Mouse (Mus musculus) hindbrain, postnatal 0 days (tissue): ENCODE measurements around the gene Acbd5. TPM values are rescaled to one million over a fixed set of nuclear protein-coding genes. Genes with fewer than 3 reads are reported as not detected.

ENCODE experiments used
- ATAC-seq: fragments of 200-750 bp; cut with Nextera tagmentation; 2 replicates; pipeline ENCODE4 v1.8.0; 2017; ENCODE audit warnings: mild to moderate bottlenecking, moderate TSS enrichment, moderate library complexity
- DNase-seq: peaks from one replicate; pipeline ENCODE4 v3.0.0-alpha.2; 2015; ENCODE audit warnings: low spot score
- H3K27ac ChIP-seq: fragments of 300-500 bp; sonication (generic); 2 replicates; pipeline ENCODE4 v1.5.1; 2014; ENCODE audit warnings: mild to moderate bottlenecking
- H3K27me3 ChIP-seq: fragments of 300-500 bp; sonication (generic); 2 replicates; pipeline ENCODE4 v1.6.1; 2014; ENCODE audit warnings: low read length, mixed read lengths; ENCODE audit not compliant: insufficient read depth
- H3K36me3 ChIP-seq: fragments of 300-500 bp; sonication (generic); 2 replicates; pipeline ENCODE4 v1.6.1; 2014; ENCODE audit warnings: low read length, mixed read lengths; ENCODE audit not compliant: insufficient read depth
- H3K4me1 ChIP-seq: fragments of 300-500 bp; sonication (generic); 2 replicates; pipeline ENCODE4 v1.6.1; 2014; ENCODE audit warnings: antibody characterized with exemption, low read length, mixed read lengths; ENCODE audit not compliant: insufficient read depth
- H3K4me2 ChIP-seq: fragments of 300-500 bp; sonication (generic); 2 replicates; pipeline ENCODE4 v1.6.1; 2014; ENCODE audit warnings: low read depth, mild to moderate bottlenecking, low read length, moderate library complexity, mixed read lengths
- H3K4me3 ChIP-seq: fragments of 300-500 bp; sonication (generic); 2 replicates; pipeline ENCODE4 v1.5.1; 2014; ENCODE audit warnings: low read length
- H3K9ac ChIP-seq: fragments of 300-500 bp; sonication (generic); replicated peaks from 2 replicates; pipeline ENCODE4 v1.6.1; 2014; ENCODE audit warnings: mild to moderate bottlenecking, low read length, moderate library complexity, mixed read lengths
- H3K9me3 ChIP-seq: fragments of 300-500 bp; sonication (generic); 2 replicates; pipeline ENCODE4 v1.6.1; 2016; ENCODE audit warnings: low read length, mixed read lengths
- CTCF ChIP-seq: IDR thresholded peaks from 2 replicates; pipeline ENCODE4 v1.5.1; 2016; ENCODE audit warnings: antibody characterized with exemption, control low read depth, low read depth
- WGBS: fragments of 180-500 bp; shearing (Covaris S2); extraction: QIAGEN DNeasy Blood & Tissue Kit; methylation state at CpG from one replicate; pipeline ENCODE4 v1.1.7; 2014; 5-methylcytosine and 5-hydroxymethylcytosine counted together
- polyA plus RNA-seq: library from polyadenylated mRNA; unstranded; fragments of >200 nt; fragmentation: Nextera tagmentation; extraction: Ambion mirVana; gene quantifications from 2 replicates; pipeline ENCODE4 v1.2.1, GENCODE M21; 2015
- total RNA-seq: library from RNA; depleted of rRNA; stranded (reverse); fragments of >200 nt; gene quantifications from 2 replicates; pipeline ENCODE4 v1.2.3, GENCODE M21; 2014; rRNA removed

Acbd5 gene
- total RNA-seq, result 29.7 and 30.1 TPM in 2 replicates
- polyA plus RNA-seq, result 60.9 and 66.0 TPM in 2 replicates

GRCm38 (mm10) chr2:23067552-23068369 is at the start of gene Acbd5:
TSS of gene Acbd5 (plus strand) at chr2:23068167.
- Histone ChIP-seq H3K4me1 (no peaks in the 10 kb centered on the region), H3K9me3 (no peaks in the 10 kb centered on the region), H3K9ac (peak within 1 kb of the TSS; percentile 75), H3K36me3 (no peaks in the 10 kb centered on the region), H3K4me3 (peak within 1 kb of the TSS; percentile 54), H3K27me3 (no peaks in the 10 kb centered on the region), H3K4me2 (peak within 1 kb of the TSS; percentile 90), H3K27ac (peak within 1 kb of the TSS; percentile 96)
- peak; percentile 7; the same call in 1 of the 2 replicates for TF ChIP-seq CTCF
- ATAC-seq (peak; percentile 96), DNase-seq (peak; percentile 98)
- 2% methylated on average over 34 of the region's 34 CpGs for WGBS

GRCm38 (mm10) chr2:23019170-23019569 is 48.8 kb upstream of the Acbd5 start:
- DNase-seq, result no peak
- TF ChIP-seq CTCF, result no peak
- no peaks in the 10 kb centered on the region for H3K27me3 ChIP-seq
- no peaks in the 10 kb centered on the region for H3K4me1 ChIP-seq
- no peaks in the 10 kb centered on the region for H3K9me3 ChIP-seq
- H3K36me3 ChIP-seq, result no peaks in the 10 kb centered on the region
- ATAC-seq, result no peak
- no peak overlapping the region for H3K4me2 ChIP-seq
- H3K9ac ChIP-seq, result no peak overlapping the region
- no peak overlapping the region for H3K27ac ChIP-seq
- no peak overlapping the region for H3K4me3 ChIP-seq
- WGBS, result 98% methylated on average over 2 of the region's 2 CpGs

DNA sequence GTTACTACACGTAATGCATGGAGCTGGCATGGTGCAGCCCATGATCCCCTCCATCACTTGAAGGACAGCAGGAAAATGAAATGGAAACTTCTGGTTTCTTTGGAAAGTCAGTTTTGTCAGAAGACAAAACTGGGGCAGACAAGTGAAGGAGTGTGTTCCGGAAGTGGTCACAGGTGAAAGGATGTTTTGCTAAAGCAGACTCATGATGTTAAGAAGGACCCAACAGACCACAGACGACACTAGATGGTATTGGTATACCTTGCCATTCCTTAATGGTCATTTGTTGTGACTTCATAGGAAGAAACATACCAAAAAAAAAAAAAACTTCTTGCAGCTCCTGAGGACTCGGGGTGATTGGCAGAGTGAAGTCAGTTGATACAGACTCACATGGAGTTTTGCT is 46.6 kb upstream of the Acbd5 start:
- TF ChIP-seq CTCF, result no peak
- H3K27me3 ChIP-seq, result no peaks in the 10 kb centered on the region
- ATAC-seq (no peak), DNase-seq (no peak)
- no peak overlapping the region for H3K27ac ChIP-seq
- no peaks in the 10 kb centered on the region for H3K4me1 ChIP-seq
- WGBS, result 90% methylated on average over 4 of the region's 4 CpGs
- H3K9me3 ChIP-seq, result no peaks in the 10 kb centered on the region
- H3K36me3 ChIP-seq, result no peaks in the 10 kb centered on the region
- no peak overlapping the region for H3K4me3 ChIP-seq
- H3K9ac ChIP-seq, result no peak overlapping the region
- H3K4me2 ChIP-seq, result no peak overlapping the region

- no peaks in the 10 kb centered on the region for H3K36me3 ChIP-seq
- no peak for ATAC-seq
- H3K9ac ChIP-seq, result no peak overlapping the region
- no peak for TF ChIP-seq CTCF
- 38% methylated on average over 4 of the region's 4 CpGs for WGBS
- DNase-seq, result no peak
- no peak overlapping the region for H3K4me2 ChIP-seq
- H3K9me3 ChIP-seq, result no peaks in the 10 kb centered on the region
- no peaks in the 10 kb centered on the region for H3K27me3 ChIP-seq
- no peak overlapping the region for H3K27ac ChIP-seq
- no peak overlapping the region for H3K4me3 ChIP-seq
- no peaks in the 10 kb centered on the region for H3K4me1 ChIP-seq
Observed at GRCm38 (mm10) chr2:23021721-23022120, 46.2 kb upstream of the Acbd5 start.

DNA sequence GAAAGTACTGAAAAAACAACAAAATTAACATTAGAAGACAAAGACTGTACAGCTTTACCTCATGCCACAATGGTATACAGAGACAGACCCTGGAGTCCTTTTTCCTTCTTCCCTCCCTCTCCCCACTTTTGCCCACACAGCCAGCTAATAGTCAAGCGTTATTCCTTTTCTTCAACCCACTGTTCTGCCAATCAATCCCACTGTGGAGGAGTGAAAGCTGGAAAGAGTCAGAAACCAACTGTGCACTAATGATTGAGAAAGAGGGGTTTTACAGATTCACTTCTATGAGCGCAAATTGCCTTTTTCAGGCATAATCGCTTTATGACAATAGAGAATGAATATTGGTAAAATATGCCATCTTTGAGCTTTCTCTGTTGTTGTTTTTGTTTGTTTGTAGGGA is 44.9 kb upstream of the Acbd5 start:
- ATAC-seq (no peak), DNase-seq (no peak)
- no peaks in the 10 kb centered on the region for H3K4me1 ChIP-seq
- H3K27ac ChIP-seq, result no peak overlapping the region
- no peak overlapping the region for H3K4me3 ChIP-seq
- H3K4me2 ChIP-seq, result no peak overlapping the region
- TF ChIP-seq CTCF, result no peak
- H3K9ac ChIP-seq, result no peak overlapping the region
- 76% methylated on average over 3 of the region's 3 CpGs for WGBS
- no peaks in the 10 kb centered on the region for H3K27me3 ChIP-seq
- no peaks in the 10 kb centered on the region for H3K9me3 ChIP-seq
- H3K36me3 ChIP-seq, result no peaks in the 10 kb centered on the region

GRCm38 (mm10) chr2:23023714-23024282 is 44.2 kb upstream of the Acbd5 start:
- Histone ChIP-seq H3K27me3 (no peaks in the 10 kb centered on the region), H3K4me2 (no peak overlapping the region), H3K27ac (no peak overlapping the region), H3K4me1 (no peaks in the 10 kb centered on the region), H3K9ac (no peak overlapping the region), H3K4me3 (no peak overlapping the region), H3K36me3 (no peaks in the 10 kb centered on the region), H3K9me3 (no peaks in the 10 kb centered on the region)
- TF ChIP-seq CTCF, result no peak
- DNase-seq, result no peak
- ATAC-seq, result no peak
- WGBS, result 94% methylated on average over 4 of the region's 4 CpGs

- Histone ChIP-seq H3K4me1 (no peaks in the 10 kb centered on the region), H3K27me3 (no peaks in the 10 kb centered on the region), H3K4me2 (no peak overlapping the region), H3K9me3 (0 out of 2 replicates have a peak, but pooled peaks cover 2% of the 10 kb centered on the region), H3K4me3 (no peak overlapping the region), H3K9ac (no peak overlapping the region), H3K27ac (no peak overlapping the region), H3K36me3 (no peaks in the 10 kb centered on the region)
- no peak for TF ChIP-seq CTCF
- ATAC-seq (no peak), DNase-seq (no peak)
- 95% methylated on average over 1 of the region's 1 CpGs for WGBS
Observed at GRCm38 (mm10) chr2:23026379-23026778, 41.6 kb upstream of the Acbd5 start.
